Mouse (Mus musculus): Measurements from ENCODE around the gene Nek1.

- TF ChIP-seq EP300 (IDR thresholded peaks at IDR 0.05; ENCODE audit: low read depth) (no peak), CTCF (IDR thresholded peaks at IDR 0.05; ENCODE audit: low read depth) (no peak)
Measured at GRCm38 (mm10) chr8:60965306-60965705, 27.7 kb upstream of the Nek1 start.
